Mouse (Mus musculus) C2C12 (cell line): Measurements from ENCODE around the gene Kremen1.

Experiments used
- CTCF ChIP-seq: IDR thresholded peaks from one replicate; pipeline ENCODE4 v1.5.1; 2011; ENCODE audit not compliant: control insufficient read depth, insufficient read depth, insufficient read length
- FOSL1 ChIP-seq: IDR thresholded peaks from one replicate; pipeline ENCODE4 v1.8.0; 2011; ENCODE audit warnings: mild to moderate bottlenecking, low read length; ENCODE audit not compliant: poor library complexity, insufficient read depth, severe bottlenecking
- MAX ChIP-seq: IDR thresholded peaks from one replicate; pipeline ENCODE4 v1.6.1; 2011; ENCODE audit warnings: mild to moderate bottlenecking, control low read depth

- TF ChIP-seq CTCF (no peak), MAX (no peak), FOSL1 (no peak)
Observed at GRCm38 (mm10) chr11:5176685-5177084, 84.7 kb downstream of the Kremen1 start.
